Mouse (Mus musculus) ZHBTc4 (cell line): Measurements from ENCODE around the gene Shb.
"Not testable (repeated sequence)": the region's sequence is repeated elsewhere in the genome, so short reads cannot be mapped to it uniquely, and the experiment has no call there.

Experiments used
- DNase-seq: peaks from one replicate; pipeline ENCODE4 v3.0.0-alpha.2; 2011; ENCODE audit warnings: low read depth, low spot score

Gene Shb

DNA sequence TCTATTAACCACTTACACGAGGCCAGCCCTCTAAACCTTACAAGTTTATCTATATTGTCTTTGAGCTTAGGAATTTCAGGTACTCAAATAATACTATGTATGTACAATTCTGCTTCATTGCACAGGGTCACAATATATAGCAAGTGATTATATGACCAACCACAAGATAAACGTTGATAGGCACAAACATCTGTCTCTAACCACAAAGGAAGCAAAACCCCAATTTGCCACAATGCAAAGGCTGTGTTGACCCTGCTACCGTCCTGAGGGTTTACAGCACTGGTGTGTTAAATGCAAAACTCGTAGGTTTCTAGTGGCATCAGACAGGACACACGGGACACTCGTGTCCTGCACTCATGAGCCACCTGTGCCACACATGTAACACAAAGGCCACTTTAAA is 136.1 kb downstream of the Shb start:
- not testable (repeated sequence) for DNase-seq

DNA sequence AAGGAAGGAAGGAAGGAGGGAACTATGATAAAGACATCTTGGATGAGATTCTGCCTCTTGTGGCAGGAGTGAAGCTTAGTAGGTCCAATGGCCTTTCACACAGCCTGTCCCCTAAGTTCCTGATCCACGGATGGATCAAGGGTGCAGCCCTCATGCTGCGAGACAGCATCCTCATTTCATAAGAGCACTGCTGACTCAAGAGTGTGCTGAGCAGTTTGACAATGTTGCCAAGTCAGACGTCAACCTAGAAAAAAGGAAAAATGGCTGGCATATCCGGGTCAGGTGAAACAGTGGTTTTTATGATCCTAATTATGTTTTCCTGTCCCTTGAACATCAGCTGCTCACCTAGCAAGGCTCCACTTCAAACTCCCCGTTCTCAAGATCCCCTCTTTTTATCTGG is 138.6 kb downstream of the Shb start:
- no peak for DNase-seq

DNA sequence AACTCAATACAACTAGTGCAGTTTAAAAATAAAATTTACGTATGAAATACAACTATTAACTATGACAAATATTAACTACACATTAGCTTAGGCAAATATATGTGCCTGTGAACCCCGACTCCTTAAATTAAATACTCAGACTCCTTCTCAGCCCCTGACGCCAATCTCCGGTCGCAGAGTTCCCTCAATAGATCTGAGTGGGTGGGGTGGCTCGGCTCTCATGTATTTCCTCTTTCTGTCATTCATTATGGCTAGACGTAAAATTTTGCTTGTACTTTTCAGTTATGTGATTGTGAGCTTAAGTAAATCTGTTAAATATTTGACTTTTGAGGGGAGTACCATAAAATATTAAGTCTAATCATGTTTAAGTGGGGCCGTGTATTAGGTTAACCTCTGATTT is 139.3 kb downstream of the Shb start:
- no peak for DNase-seq

DNA sequence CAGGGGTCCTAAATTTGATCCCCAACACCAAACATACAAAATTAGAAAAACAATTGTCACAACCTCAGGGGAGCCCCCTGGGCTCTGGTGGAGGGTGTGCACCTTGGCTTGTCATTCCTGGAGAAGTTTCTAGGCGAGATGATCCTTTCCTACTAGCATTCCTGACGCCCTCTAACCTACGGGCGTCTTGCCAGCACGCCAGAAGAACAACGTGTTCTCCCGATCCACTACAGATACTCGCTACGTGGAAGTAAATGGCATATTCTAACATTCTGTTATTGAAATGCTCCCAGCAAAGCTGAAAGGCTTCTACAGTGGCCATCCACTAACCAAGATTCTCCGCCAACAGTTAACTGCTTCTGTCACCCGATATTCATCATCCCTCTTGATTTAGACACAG is 139.7 kb downstream of the Shb start:
- DNase-seq: no peak

DNA sequence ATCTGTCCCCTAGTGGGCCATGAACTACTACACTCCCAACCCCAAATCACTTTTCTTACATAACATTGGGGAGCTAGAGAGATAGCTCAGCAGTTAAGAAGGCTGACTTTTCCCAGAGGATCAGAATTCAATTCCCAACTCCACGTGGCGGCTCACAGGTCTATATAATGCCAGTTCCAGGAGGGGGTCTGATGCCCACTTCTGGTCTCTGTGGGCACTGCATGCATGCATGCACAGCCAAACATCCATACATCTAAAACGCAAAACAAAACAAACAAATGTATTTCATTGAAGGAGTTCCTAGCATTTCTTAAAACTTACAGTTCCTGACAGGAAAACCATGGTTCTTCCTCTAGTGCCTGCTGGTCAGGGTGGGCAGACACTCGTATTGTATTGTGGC is 140.2 kb downstream of the Shb start:
- DNase-seq: no peak

DNA sequence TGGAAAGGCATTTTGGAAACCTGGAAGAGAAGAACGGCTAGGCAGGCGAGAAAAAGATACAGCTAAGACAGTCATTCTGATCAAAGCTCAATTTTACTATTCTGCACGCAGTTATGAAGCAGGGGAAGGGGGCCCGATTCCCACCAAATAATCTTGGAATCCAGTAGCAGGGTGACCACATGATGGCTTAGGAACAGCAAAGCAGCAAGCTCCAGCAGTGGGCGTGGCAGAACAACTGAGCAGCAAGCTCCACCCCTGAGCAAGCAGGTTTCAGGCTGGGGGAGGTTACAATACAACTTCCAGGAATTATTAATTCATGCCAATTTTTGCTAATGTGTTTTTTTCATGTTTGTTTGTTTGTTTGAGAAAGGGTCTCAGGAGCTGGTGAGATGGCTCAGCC is 145.0 kb downstream of the Shb start:
- DNase-seq: not testable (repeated sequence)

DNA sequence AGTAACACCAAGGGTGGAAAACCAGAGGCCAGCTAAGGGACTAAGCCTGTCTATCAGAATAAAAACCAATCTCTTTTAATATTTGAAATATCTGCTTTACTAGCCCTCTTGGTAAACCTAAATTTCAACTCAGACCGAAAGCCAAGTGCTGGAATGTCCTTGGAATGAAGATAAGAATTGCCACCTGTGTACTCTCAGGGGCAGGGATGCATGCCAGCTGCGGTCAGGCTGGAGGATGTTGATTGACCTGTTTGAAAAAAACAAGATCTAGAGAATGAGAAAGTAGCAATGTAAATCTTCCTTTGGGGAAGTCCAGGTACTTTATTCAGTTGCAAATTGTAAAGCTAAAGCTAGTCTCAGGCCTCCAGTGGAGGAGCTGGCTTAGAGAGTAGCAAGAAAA is 150.1 kb downstream of the Shb start:
- DNase-seq: not testable (repeated sequence)

DNA sequence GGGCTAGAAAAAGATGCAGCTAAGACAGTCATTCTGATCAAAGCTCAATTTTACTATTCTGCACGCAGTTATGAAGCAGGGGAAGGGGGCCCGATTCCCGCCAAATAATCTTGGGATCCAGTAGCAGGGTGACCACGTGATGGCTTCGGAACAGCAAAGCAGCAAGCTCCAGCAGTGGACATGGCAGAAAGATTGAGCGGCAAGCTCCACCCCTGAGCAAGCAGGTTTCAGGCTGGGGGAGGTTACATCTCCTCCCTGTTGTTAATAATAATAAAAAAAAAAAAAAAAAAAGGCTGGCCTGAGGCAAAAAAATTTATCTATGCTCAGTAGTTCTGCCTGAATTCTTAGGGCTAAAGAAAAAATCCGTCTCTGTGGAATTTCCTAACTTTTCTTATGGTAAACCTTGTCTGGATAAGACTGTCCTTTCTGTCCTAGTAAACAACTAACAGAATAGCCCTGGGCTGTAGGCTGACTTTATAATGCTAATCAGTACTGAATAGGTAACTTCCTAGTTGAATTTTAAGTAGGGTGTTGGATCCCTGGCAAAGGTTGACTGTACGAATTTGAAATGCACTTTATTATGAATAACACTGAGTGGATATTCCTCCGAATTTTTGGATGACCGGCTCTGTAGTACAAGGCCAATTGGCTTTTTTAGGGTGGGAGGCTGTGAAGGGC is 151.2 kb downstream of the Shb start:
- DNase-seq: peak; percentile 50

DNA sequence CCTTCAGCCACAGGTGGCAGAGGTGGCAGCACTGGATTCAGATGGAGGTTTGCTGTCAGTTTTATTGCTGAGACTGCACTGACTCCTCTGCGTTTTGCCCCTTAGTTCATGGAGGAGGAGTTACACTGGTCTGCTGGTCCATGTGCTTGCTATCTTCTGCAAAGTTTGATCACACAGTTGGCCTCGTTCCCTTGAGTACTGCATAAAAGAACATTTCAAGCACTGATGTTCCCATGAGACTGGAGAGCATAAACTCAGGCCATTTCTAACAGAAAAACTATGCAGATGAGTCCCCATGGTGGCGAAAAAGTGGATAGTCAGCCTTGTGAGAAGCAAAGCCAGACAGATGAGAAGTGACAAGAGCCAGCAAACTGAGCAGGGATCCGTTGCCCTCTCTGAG is 155.7 kb downstream of the Shb start:
- no peak for DNase-seq

DNA sequence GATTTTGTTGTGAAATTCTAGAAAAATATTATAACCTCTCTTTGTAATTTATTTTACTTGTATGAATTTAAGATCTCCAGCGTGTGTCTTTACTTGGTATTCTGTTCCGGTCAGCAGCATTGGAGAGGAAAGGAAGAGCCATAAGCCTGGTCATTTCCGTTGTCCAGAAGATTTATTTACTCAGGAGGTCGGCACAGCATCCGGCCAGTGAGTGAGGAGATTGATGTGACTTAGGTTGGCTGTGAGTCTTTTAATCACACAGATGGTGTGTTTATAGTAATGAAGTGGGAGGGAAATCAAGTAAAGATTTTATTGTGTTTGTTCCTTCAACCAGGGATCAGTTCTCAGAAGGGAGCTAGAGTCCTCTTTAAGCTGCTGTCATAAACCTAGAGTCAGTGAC is 157.4 kb downstream of the Shb start:
- no peak for DNase-seq
